Mouse (Mus musculus) stomach, postnatal 0 days (tissue): ENCODE measurements at regions not wholly inside any gene's neighbourhood (a gene's known extent, or its start where the extent isn't known, plus 50 kb on each side); places are given as distances from the start of the nearest gene placed in this dataset.

Experiments used
- CTCF ChIP-seq: IDR thresholded peaks from 2 replicates; pipeline ENCODE4 v1.5.1; 2016; ENCODE audit warnings: antibody characterized with exemption, low read depth, mild to moderate bottlenecking, moderate library complexity
- EP300 ChIP-seq: optimal IDR thresholded peaks from 2 replicates; pipeline ENCODE3; 2016; ENCODE audit warnings: antibody characterized with exemption

DNA sequence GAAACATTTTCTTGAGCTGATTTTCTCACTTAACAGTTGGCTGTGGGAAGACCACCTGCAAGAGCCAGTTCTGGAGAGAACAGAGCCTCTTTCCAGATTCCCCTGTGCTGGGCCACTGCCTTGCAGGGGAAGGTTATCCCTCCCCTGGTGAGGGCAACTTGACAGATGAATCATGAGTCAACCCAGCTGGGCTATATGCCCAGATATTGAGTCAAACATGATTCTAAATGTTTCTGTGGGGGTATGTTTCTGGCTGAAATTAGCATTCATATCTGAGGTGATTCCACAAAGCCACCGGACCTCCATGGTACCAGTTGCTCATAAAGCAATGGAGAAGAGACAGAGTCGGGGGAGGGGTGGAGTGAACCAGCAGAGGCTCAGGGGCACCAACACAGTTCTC lies 97.8 kb upstream of the Zdhhc25 start:
- TF ChIP-seq CTCF (no peak), EP300 (no peak)
